Mouse (Mus musculus) MEL (cell line): ENCODE data around the gene Bora. TPM values are rescaled to one million over a fixed set of nuclear protein-coding genes. Genes with fewer than 3 reads are reported as not detected.

ENCODE experiments used
- DNase-seq: peaks from one replicate; pipeline ENCODE4 v3.0.0; 2011; ENCODE audit warnings: low read depth, low spot score
- H3K27ac ChIP-seq: 2 replicates; pipeline ENCODE4 v1.5.1; 2012; ENCODE audit warnings: low read depth, mild to moderate bottlenecking, control low read depth, low read length, moderate library complexity; ENCODE audit not compliant: control insufficient read depth
- H3K27me3 ChIP-seq, 2 experiments: fragments of 150-350 bp in 1 of 2; sonication (generic) in 1 of 2; 2 replicates each; pipeline ENCODE4 v1.6.1; 2012; ENCODE audit warnings: low read length in 2 of 2, mild to moderate bottlenecking in 2 of 2, improper control_type of control experiment in 1 of 2, moderate library complexity in 1 of 2; ENCODE audit not compliant: insufficient read depth in 2 of 2, control insufficient read depth in 1 of 2
- H3K36me3 ChIP-seq, 2 experiments: 2 replicates each; pipeline ENCODE4 v1.6.1; 2012 to 2014; ENCODE audit warnings: low read length in 2 of 2, improper control_type of control experiment in 1 of 2, inconsistent platforms in 1 of 2, mild to moderate bottlenecking in 1 of 2; ENCODE audit not compliant: insufficient read depth in 2 of 2, control insufficient read depth in 1 of 2
- H3K4me1 ChIP-seq, 2 experiments: fragments of 150-350 bp in 1 of 2; sonication (generic) in 1 of 2; 2 replicates each; pipeline ENCODE4 v1.6.1; 2012; ENCODE audit warnings: low read length in 2 of 2, improper control_type of control experiment in 1 of 2, mild to moderate bottlenecking in 1 of 2; ENCODE audit not compliant: insufficient read depth in 2 of 2, control insufficient read depth in 1 of 2
- H3K4me3 ChIP-seq, 2 experiments: fragments of 150-350 bp in 1 of 2; sonication (generic) in 1 of 2; 2 replicates each; pipeline ENCODE4 v1.5.1; 2012; ENCODE audit warnings: low read depth in 2 of 2, low read length in 2 of 2, mild to moderate bottlenecking in 2 of 2, moderate library complexity in 2 of 2, control low read depth in 1 of 2, improper control_type of control experiment in 1 of 2; ENCODE audit not compliant: control insufficient read depth in 1 of 2, insufficient read depth in 1 of 2
- H3K79me2 ChIP-seq: 2 replicates; pipeline ENCODE4 v1.6.1; 2012; ENCODE audit warnings: mild to moderate bottlenecking, low read length, moderate library complexity; ENCODE audit not compliant: control insufficient read depth, poor library complexity, insufficient read depth
- H3K9ac ChIP-seq: 2 replicates; pipeline ENCODE4 v1.6.1; 2012; ENCODE audit warnings: low read depth, mild to moderate bottlenecking, control low read depth, low read length, moderate library complexity; ENCODE audit not compliant: control insufficient read depth, poor library complexity, severe bottlenecking
- H3K9me3 ChIP-seq: fragments of 150-350 bp; sonication (generic); replicated peaks from 2 replicates; pipeline ENCODE4 v1.6.1; 2012; ENCODE audit warnings: mild to moderate bottlenecking, low read length, improper control_type of control experiment, moderate library complexity; ENCODE audit not compliant: insufficient read depth
- BHLHE40 ChIP-seq: IDR thresholded peaks from 2 replicates; pipeline ENCODE4 v1.6.1; 2012; ENCODE audit warnings: low read depth, mild to moderate bottlenecking, inconsistent platforms, low read length, improper control_type of control experiment, borderline replicate concordance
- CTCF ChIP-seq, 3 experiments: IDR thresholded peaks in 2 of 3; conservative IDR thresholded peaks in 1 of 3; 2 replicates each; pipeline ENCODE4 v1.5.1; 2011 to 2012; ENCODE audit warnings: low read length in 3 of 3, low read depth in 2 of 3, mild to moderate bottlenecking in 2 of 3, improper control_type of control experiment in 1 of 3, inconsistent platforms in 1 of 3, mixed read lengths in 1 of 3, moderate library complexity in 1 of 3; ENCODE audit not compliant: control insufficient read depth in 1 of 3, insufficient read depth in 1 of 3, poor library complexity in 1 of 3, severe bottlenecking in 1 of 3
- E2F4 ChIP-seq: IDR thresholded peaks from 2 replicates; pipeline ENCODE4 v1.6.1; 2011; ENCODE audit warnings: low read depth, low read length, improper control_type of control experiment, borderline replicate concordance
- EP300 ChIP-seq, 2 experiments: IDR thresholded peaks; 2 replicates each; pipeline ENCODE4 v1.6.1; 2011; ENCODE audit warnings: improper control_type of control experiment in 2 of 2, low read length in 2 of 2, low read depth in 1 of 2, mild to moderate bottlenecking in 1 of 2
- ETS1 ChIP-seq: IDR thresholded peaks from 2 replicates; pipeline ENCODE4 v1.6.1; 2012; ENCODE audit warnings: low read depth, mild to moderate bottlenecking, inconsistent platforms, low read length, improper control_type of control experiment, moderate library complexity
- GABPA ChIP-seq: IDR thresholded peaks from 2 replicates; pipeline ENCODE4 v1.6.1; 2012; ENCODE audit warnings: low read depth, mild to moderate bottlenecking, inconsistent platforms, low read length, improper control_type of control experiment, moderate library complexity
- GATA1 ChIP-seq: IDR thresholded peaks from 2 replicates; pipeline ENCODE4 v1.6.1; 2011; ENCODE audit warnings: low read depth, low read length, improper control_type of control experiment
- HCFC1 ChIP-seq: IDR thresholded peaks from 2 replicates; pipeline ENCODE4 v1.6.1; 2012; ENCODE audit warnings: low read depth, mild to moderate bottlenecking, inconsistent platforms, low read length, improper control_type of control experiment, moderate library complexity
- JUND ChIP-seq: IDR thresholded peaks from 2 replicates; pipeline ENCODE4 v1.6.1; 2011; ENCODE audit warnings: low read depth, mild to moderate bottlenecking, improper control_type of control experiment, low read length
- KAT2A ChIP-seq: conservative IDR thresholded peaks from 2 replicates; pipeline ENCODE4 v1.6.1; 2012; ENCODE audit warnings: low read depth, low read length, improper control_type of control experiment, inconsistent platforms
- MAFK ChIP-seq: IDR thresholded peaks from 2 replicates; pipeline ENCODE4 v1.6.1; 2011; ENCODE audit warnings: low read depth, mild to moderate bottlenecking, low read length, improper control_type of control experiment, borderline replicate concordance
- MAZ ChIP-seq: IDR thresholded peaks from 2 replicates; pipeline ENCODE4 v1.6.1; 2012; ENCODE audit warnings: low read depth, mild to moderate bottlenecking, inconsistent platforms, low read length, improper control_type of control experiment
- MXI1 ChIP-seq: IDR thresholded peaks from 2 replicates; pipeline ENCODE4 v1.6.1; 2011; ENCODE audit warnings: mild to moderate bottlenecking, low read depth, low read length, improper control_type of control experiment
- MYB ChIP-seq: IDR thresholded peaks from 2 replicates; pipeline ENCODE4 v1.6.1; 2011; ENCODE audit warnings: mild to moderate bottlenecking, low read depth, low read length, improper control_type of control experiment
- NELFE ChIP-seq: IDR thresholded peaks from 2 replicates; pipeline ENCODE4 v1.6.1; 2011; ENCODE audit warnings: low read depth, low read length, improper control_type of control experiment
- POLR2A ChIP-seq, 2 experiments: IDR thresholded peaks; 2 replicates each; pipeline ENCODE4 v1.6.1; 2011 to 2012; ENCODE audit warnings: low read length in 2 of 2, mild to moderate bottlenecking in 2 of 2, control low read depth in 1 of 2, improper control_type of control experiment in 1 of 2, low read depth in 1 of 2, moderate library complexity in 1 of 2; ENCODE audit not compliant: control insufficient read depth in 1 of 2, insufficient read depth in 1 of 2, poor library complexity in 1 of 2
- POLR2AphosphoS2 ChIP-seq: IDR thresholded peaks from 2 replicates; pipeline ENCODE4 v1.6.1; 2011; ENCODE audit warnings: low read length, improper control_type of control experiment
- POLR2AphosphoS5 ChIP-seq: IDR thresholded peaks from 2 replicates; pipeline ENCODE4 v1.6.1; 2012; ENCODE audit warnings: low read depth, borderline replicate concordance, mild to moderate bottlenecking, inconsistent platforms, low read length, moderate library complexity, mixed read lengths
- RAD21 ChIP-seq: IDR thresholded peaks from 2 replicates; pipeline ENCODE4 v1.6.1; 2011; ENCODE audit warnings: mild to moderate bottlenecking, low read depth, low read length, improper control_type of control experiment
- RCOR1 ChIP-seq: IDR thresholded peaks from 2 replicates; pipeline ENCODE4 v1.6.1; 2012; ENCODE audit warnings: low read depth, mild to moderate bottlenecking, inconsistent platforms, low read length, improper control_type of control experiment
- SIN3A ChIP-seq: IDR thresholded peaks from 2 replicates; pipeline ENCODE4 v1.6.1; 2012; ENCODE audit warnings: low read length, improper control_type of control experiment, inconsistent platforms
- SMC3 ChIP-seq: IDR thresholded peaks from 2 replicates; pipeline ENCODE4 v1.6.1; 2011; ENCODE audit warnings: low read depth, low read length, improper control_type of control experiment
- TAL1 ChIP-seq: IDR thresholded peaks from 2 replicates; pipeline ENCODE4 v1.6.1; 2012; ENCODE audit warnings: mild to moderate bottlenecking, inconsistent platforms, low read length, moderate library complexity, mixed read lengths
- TBP ChIP-seq: IDR thresholded peaks from 2 replicates; pipeline ENCODE4 v1.8.0; 2011; ENCODE audit warnings: low read depth, low read length, improper control_type of control experiment
- TCF12 ChIP-seq: IDR thresholded peaks from 2 replicates; pipeline ENCODE4 v1.6.1; 2014; ENCODE audit warnings: low read depth, mild to moderate bottlenecking, inconsistent platforms, low read length, improper control_type of control experiment, moderate library complexity
- USF1 ChIP-seq: IDR thresholded peaks from 2 replicates; pipeline ENCODE4 v1.6.1; 2014; ENCODE audit warnings: low read depth, mild to moderate bottlenecking, inconsistent platforms, low read length, improper control_type of control experiment, moderate library complexity
- USF2 ChIP-seq, 2 experiments: IDR thresholded peaks; 2 replicates each; pipeline ENCODE4 v1.6.1; 2011 to 2012; ENCODE audit warnings: improper control_type of control experiment in 2 of 2, low read length in 2 of 2, borderline replicate concordance in 1 of 2, inconsistent platforms in 1 of 2, low read depth in 1 of 2, mild to moderate bottlenecking in 1 of 2; ENCODE audit not compliant: insufficient read depth in 1 of 2
- ZC3H11A ChIP-seq: IDR thresholded peaks from 2 replicates; pipeline ENCODE4 v1.6.1; 2012; ENCODE audit warnings: low read depth, mild to moderate bottlenecking, inconsistent platforms, low read length, improper control_type of control experiment
- ZKSCAN1 ChIP-seq: IDR thresholded peaks from 2 replicates; pipeline ENCODE4 v1.6.1; 2012; ENCODE audit warnings: low read depth, mild to moderate bottlenecking, inconsistent platforms, low read length, improper control_type of control experiment, moderate library complexity
- polyA plus RNA-seq, 2 experiments: library from polyadenylated mRNA; stranded (reverse) in 1 of 2; unstranded in 1 of 2; fragments of >175 nt in 1 of 2; fragments of >200 nt in 1 of 2; gene quantifications; 2 replicates each; pipeline versions ENCODE4 v1.2.1 to v1.2.4; 2012; ENCODE audit warnings: low replicate concordance in 2 of 2, low read depth in 1 of 2; ENCODE audit not compliant: insufficient read length in 2 of 2, insufficient read depth in 1 of 2, missing spikeins in 1 of 2
- total RNA-seq: library from RNA; depleted of rRNA; stranded (reverse); fragments of 300-350 nt; gene quantifications from 2 replicates; pipeline ENCODE4 v1.2.3, GENCODE M21; 2012

Bora gene
- total and polyA plus RNA-seq, 3 experiments: 32.6 to 71.2 (median 44.9) TPM

DNA sequence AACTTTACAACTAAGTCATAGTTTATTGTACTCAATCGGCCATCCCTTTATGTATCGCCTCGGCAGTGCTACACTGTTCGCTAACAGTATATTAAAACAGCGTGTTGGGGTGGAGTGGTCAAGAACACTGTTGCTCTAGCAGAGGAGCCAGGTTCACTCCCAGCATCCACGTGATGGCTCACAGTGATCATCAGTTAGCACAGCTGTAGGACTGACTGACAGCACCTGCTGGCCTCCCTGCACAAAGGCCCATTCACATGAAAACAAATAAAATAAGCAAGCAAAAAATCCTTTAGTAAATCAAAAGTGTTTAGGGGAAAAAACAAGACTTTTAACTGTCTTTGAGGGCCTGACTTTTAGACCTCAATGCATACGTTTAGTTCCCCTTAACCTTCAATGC lies 42.9 kb downstream of the Bora start:
- Histone ChIP-seq H3K27ac (no peak overlapping the region), H3K4me1 (no peaks in the 10 kb centered on the region; a peak in 1 of 4 replicates), H3K9ac (no peak overlapping the region), H3K4me3 (no peak overlapping the region), H3K79me2 (peaks cover 2% of the 10 kb centered on the region; the same call in 1 of the 2 replicates), H3K36me3 (peaks cover 8 to 61% of the 10 kb centered on the region in 2 experiments), H3K27me3 (no peaks in the 10 kb centered on the region), H3K9me3 (no peaks in the 10 kb centered on the region)
- TF ChIP-seq RCOR1 (no peak), JUND (no peak), ETS1 (no peak), EP300 (IDR thresholded peaks at IDR 0.05; ENCODE audit: low read depth in 1 of 2, low read length in 2 of 2) (no peak), RAD21 (no peak), TCF12 (no peak), POLR2AphosphoS5 (no peak)
- no peak for DNase-seq

DNA sequence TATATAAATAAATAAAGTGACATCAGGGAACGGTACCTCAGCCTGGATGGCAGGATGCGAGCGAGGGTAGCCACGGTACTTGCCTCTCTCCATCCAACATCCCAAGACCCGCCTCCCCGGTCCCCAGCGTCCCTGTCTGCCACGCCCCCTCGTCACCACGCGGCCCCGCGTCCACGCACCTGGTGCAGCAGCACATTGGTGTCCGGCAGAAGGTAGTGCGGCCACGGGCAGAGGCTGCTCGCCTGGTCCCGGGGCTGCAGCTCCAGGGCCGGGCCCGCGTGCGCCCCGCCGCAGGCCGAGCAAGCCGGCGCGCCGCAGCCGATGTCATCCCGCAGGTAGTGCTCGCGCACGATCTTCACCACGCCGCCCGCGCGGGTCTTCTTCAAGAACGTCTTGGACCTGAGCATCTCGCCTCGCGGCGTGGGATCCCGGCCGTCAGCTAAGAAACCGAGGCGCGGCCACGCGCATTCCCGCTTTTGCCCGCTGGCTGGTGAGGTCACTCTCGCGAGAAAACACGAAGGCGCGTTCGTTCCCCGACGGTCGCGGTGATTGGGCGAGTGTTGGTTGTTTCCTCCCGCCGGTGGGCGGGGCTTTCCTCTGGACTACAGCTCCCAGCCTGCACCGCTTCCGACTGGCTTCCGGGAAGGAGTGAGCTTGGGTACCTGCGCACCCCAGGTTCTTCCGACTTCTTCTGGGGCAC lies 53.4 kb downstream of the Bora start, which contains the start of the genes Pibf1 and Dis3:
Gene Pibf1 (plus strand): TSS at position 158 of the 700 bp plus-strand sequence.
Gene Dis3 (minus strand): TSS at position 504 of the 700 bp plus-strand sequence.
- Histone ChIP-seq H3K27me3 (no peaks in the 10 kb centered on the region), H3K36me3 (peaks cover 19 to 29% of the 10 kb centered on the region in 2 experiments), H3K27ac (peak within 1 kb of the TSS; percentile 33)
- peak; percentile 91 for TF ChIP-seq POLR2AphosphoS2
- TF ChIP-seq ETS1: no peak
- no peak for TF ChIP-seq EP300 (IDR thresholded peaks at IDR 0.05; ENCODE audit: low read depth in 1 of 2, low read length in 2 of 2)
- peak; percentile 65; the same call in 1 of the 2 replicates for TF ChIP-seq E2F4
- TF ChIP-seq JUND: no peak
- peak; percentile 20 to 95; a peak in 2 of 4 replicates for TF ChIP-seq POLR2A (IDR thresholded peaks at IDR 0.05; ENCODE audit: control insufficient read depth in 1 of 2, insufficient read depth in 1 of 2, low read depth in 1 of 2, low read length in 2 of 2, poor library complexity in 1 of 2)
- TF ChIP-seq USF2 (IDR thresholded peaks at IDR 0.05; ENCODE audit: borderline replicate concordance in 1 of 2, insufficient read depth in 1 of 2, low read depth in 1 of 2, low read length in 2 of 2): no peak
- no peak for TF ChIP-seq GABPA
- TF ChIP-seq ZC3H11A: no peak
- no peak for TF ChIP-seq MAZ
- TF ChIP-seq CTCF (IDR thresholded peaks at IDR 0.05 in 2 of 3, conservative IDR thresholded peaks at IDR 0.05 in 1 of 3; ENCODE audit: control insufficient read depth in 1 of 3, insufficient read depth in 1 of 3, low read depth in 2 of 3, low read length in 3 of 3, poor library complexity in 1 of 3, severe bottlenecking in 1 of 3): no peak
- TF ChIP-seq SMC3: no peak
- TF ChIP-seq TAL1: no peak
- no peak for TF ChIP-seq POLR2AphosphoS5
- peak; percentile 68 for TF ChIP-seq TBP
- peak; percentile 89 for TF ChIP-seq KAT2A
- no peak for TF ChIP-seq RCOR1
- TF ChIP-seq BHLHE40: no peak
- TF ChIP-seq TCF12: peak; percentile 45; the same call in 1 of the 2 replicates
- no peak for TF ChIP-seq USF1
- peak; percentile 93 for TF ChIP-seq MXI1
- 0 out of 2 replicates have a peak, but pooled peaks have one; percentile 6 for TF ChIP-seq MYB
- no peak for TF ChIP-seq MAFK
- TF ChIP-seq NELFE: peak; percentile 86
- no peak for TF ChIP-seq GATA1
- TF ChIP-seq HCFC1: peak; percentile 96
- TF ChIP-seq SIN3A: peak; percentile 95; the same call in 1 of the 2 replicates
- no peak for TF ChIP-seq ZKSCAN1

More for the DNA sequence above, 53.4 kb downstream of the Bora start, which contains the start of the genes Pibf1 and Dis3:
- H3K4me1 ChIP-seq: peaks cover 12 to 17% of the 10 kb centered on the region in 2 experiments
- peak within 1 kb of the TSS; percentile 97 for H3K9ac ChIP-seq
- DNase-seq: peak; percentile 98
- H3K4me3 ChIP-seq: peak within 1 kb of the TSS; percentile 76 to 96
- H3K9me3 ChIP-seq: no peaks in the 10 kb centered on the region
- peaks cover 19% of the 10 kb centered on the region for H3K79me2 ChIP-seq
